Mouse (Mus musculus): ENCODE results near the gene Myzap.
"Not testable (repeated sequence)": the region's sequence is repeated elsewhere in the genome, so short reads cannot be mapped to it uniquely, and the experiment has no call there.

Myzap gene

GRCm38 (mm10) chr9:71591938-71592548, at the start of gene Myzap:
Gene Myzap, minus strand, starts transcription at chr9:71592360.
- DNase-seq (ENCODE audit: low spot score) = peak; percentile 83

DNA sequence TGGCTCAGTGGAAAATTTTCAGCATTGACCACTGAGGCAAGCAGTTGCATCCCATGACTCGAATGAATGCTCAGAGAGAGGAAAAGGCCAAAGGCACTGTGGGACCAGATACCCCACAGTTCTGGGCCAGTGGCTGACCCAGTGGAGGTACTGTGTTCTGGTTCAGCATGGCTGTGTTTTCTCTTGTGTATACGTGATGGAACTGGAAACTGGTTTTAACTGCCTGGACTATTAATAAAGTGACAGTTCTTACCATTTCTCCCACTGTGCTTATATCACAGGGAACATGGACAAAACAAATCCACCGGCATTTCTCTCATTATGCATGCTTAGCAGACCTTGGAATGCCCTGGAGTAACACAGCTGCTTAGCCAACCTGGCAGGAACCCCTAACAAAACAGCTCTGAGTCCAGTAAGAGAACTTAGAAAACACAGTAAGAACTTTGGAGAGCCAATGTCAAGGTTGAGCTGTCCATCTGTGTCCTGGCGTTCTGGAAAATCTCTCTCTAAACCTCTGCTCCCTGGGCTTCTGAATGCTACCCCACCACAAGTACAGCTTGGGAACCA, 48.3 kb upstream of the Myzap start:
- no peak for DNase-seq (ENCODE audit: low spot score)

DNA sequence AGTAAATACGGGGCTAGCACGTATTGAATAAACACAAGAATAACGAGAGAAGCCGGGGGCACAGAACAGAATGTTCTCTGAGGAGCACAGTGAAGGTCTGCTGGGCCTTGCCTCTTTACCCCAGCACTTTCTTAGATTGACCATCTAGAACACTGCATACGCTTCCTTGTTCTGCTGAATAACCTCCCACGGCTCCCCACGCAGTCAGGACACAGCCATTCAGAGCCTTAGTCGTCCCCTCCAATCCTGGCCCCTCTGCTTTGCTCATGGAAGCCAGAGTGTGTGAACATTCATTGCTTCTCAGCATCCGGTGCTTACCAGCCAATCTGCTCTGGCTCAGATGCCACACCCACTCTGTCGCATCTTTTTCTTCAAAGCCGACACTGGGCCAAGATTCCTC, 46.0 kb upstream of the Myzap start:
- DNase-seq (ENCODE audit: low spot score) = no peak

DNA sequence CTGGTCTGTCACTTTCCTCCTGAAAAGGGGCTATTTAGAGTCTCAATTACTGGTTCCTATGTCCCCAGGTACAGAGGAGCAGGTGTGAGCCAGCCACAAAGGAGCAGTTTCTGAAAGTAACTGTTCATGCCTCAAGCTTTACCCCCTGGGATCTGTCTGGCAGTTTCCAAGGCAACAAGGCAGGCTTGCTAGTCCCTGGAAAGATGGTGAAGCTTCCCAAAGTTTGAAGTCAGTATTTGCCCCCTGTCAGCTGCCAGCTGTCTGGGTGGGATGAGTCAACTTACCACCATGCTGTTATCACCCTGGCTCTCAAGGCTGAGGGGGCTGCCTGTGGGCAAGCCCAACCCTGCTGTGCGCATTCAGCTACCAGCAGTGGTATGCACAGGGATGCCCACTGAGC, 44.7 kb upstream of the Myzap start:
- DNase-seq (ENCODE audit: low spot score) = no peak

GRCm38 (mm10) chr9:71635627-71636026, 43.5 kb upstream of the Myzap start:
- DNase-seq (ENCODE audit: low spot score) = no peak

DNA sequence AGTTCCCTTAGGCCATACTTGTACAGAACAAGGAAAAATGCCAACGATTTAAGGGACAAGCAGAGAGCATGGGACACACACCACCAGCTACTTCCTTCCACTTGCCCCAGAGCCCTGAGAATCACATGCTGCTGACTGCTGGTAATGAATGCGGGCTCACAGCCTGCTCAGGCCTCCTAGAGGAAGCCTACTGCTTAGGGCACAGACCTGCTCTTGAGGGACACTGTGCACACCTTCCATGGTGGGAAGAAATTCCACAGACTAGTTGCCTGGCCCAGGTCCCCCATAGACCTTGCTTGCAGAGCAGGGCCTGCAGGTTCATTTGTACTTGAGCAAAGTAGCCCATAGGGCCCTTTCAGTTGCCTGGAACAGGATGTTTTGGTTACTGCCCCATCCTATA, 42.8 kb upstream of the Myzap start:
- DNase-seq (ENCODE audit: low spot score) = no peak

- no peak for DNase-seq (ENCODE audit: low spot score)
Observed at GRCm38 (mm10) chr9:71628921-71629320, 36.8 kb upstream of the Myzap start.

GRCm38 (mm10) chr9:71628286-71628685, 36.1 kb upstream of the Myzap start:
- DNase-seq (ENCODE audit: low spot score) = no peak

- DNase-seq (ENCODE audit: low spot score) = no peak
Observed at GRCm38 (mm10) chr9:71625961-71626360, 33.8 kb upstream of the Myzap start.

- DNase-seq (ENCODE audit: low spot score) = peak; percentile 74
Observed at GRCm38 (mm10) chr9:71624793-71625495, 32.8 kb upstream of the Myzap start.

DNA sequence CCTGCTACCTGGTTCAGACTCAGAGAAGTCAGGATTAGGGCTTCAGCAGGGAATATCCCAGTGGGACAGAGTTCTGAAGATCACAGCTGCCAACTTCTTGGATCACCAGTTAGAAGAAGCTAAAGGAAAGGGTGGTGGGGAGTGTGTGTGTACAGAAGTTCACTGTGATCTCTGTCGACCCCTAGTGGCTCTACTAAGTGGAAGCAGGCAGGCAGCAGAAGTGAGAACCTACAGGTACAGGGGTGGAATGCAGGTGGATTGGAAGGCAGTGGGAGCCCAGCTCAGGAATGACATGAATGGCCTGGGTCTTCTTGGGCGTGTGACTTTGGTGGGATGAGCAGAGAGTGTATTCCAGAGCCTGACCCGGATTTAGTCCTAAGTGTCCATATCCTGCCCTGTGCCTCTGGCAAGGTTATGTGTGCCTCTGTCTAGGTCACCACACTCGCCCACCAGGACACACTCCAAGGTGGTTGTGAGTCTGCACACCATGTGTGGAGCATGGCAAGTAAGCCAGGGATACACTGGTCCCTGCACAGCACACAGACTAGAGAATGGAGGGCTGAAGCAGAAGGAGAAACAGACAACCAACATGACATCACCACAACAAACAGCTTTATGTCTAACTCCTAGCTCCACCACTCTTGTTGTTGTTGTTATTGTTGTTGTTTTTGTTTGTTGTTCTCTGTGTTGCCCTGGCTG, 31.9 kb upstream of the Myzap start:
- peak; percentile 81 for DNase-seq (ENCODE audit: low spot score)

DNA sequence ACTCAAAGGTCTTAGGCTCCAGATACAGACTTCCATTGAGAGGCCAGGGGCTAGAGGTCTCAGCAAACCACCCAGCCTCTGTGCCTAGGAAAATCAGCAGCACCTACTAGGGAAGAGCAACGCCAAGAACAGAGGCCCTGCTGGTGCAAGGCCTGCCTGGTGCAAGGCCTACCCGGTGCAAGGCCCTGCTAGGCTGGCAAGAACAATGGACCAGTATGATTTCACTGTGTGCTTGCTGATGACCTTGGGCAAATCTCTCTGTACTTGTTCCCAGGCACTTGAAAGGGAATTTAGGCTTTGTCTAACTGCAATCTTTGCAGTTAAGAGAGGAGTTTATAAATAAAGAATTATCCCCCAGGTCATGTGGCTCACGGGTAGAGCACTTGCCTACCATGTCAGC, 30.4 kb upstream of the Myzap start:
- no peak for DNase-seq (ENCODE audit: low spot score)

DNA sequence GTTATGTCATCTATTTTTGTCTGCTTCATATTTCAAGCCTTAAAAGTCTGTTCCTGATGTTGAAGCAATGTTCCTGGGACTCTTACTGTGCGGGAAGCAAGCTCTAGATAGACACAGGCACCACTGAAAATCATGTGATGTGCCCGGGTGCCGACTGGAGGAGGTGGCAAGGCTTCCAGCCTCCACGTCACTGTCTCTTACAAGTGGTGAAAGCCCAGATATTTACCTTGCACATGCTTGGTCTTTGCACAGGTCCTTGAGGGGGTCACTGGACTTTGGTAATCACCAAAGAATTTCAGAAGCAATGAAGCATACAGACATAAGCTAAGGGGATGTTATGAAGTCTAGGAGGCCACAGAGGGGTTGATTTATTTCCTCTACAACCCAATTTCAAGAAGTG, 29.8 kb upstream of the Myzap start:
- DNase-seq (ENCODE audit: low spot score) = no peak

DNA sequence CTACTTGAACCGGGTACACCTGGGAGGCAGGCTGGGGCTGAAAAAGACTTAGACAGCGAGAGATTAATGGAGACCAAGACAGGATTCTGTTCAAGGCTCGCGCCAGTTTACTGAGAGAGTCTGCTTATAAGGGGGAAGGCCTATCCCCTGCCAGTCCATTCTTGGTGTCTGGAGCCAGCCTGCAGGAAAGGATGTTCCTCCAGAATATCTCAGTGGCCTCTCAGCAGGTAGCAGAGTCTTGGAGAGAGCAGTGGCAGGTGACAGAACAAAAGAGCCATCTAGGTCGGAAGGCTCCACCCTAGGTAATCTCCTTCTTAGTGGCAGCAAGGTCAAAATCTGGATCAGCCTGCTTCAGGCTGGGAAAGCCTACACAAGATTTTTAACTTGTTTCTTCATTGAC, 28.0 kb upstream of the Myzap start:
- DNase-seq (ENCODE audit: low spot score) = not testable (repeated sequence)

DNA sequence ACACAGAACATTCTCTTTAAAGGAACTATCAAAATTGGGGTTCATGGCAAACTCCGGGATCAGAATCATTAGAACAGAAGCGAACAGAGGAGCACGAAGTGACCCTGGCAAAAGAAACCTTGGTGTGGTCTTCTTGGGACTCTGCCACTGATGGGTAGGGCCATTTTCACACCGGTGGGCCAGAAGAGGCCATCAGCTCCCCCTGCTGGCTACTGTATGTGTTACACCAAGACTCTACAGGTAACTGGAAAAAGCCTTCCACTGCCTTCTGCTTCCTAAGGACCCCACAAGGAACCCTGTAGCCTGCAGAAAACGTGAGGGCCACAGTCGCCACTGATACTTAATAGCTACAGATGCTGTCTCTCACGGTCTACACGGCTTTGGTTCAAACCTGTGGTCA, 25.2 kb upstream of the Myzap start:
- DNase-seq (ENCODE audit: low spot score) = peak; percentile 70

DNA sequence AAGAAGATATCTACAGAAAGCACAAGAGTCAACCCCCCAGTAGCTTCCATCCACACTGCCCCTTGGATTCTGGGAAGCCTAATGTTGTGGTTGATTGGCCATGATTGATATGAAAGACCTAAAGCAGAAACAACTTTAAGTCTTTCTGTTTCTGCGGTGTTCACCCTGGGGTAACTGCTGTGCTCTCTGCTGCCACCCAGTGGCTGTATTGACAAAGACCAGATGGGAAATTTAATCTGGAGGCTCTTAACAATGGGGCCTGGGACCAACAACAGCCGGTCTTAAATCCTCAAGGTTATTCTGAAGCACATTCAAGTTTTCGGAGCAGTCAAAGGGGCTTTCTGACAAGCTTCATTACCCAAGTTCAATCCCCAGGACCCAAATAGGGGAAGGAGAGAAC, 24.0 kb upstream of the Myzap start:
- DNase-seq (ENCODE audit: low spot score) = peak; percentile 87

GRCm38 (mm10) chr9:71614643-71615042, 22.5 kb upstream of the Myzap start:
- DNase-seq (ENCODE audit: low spot score) = peak; percentile 51

DNA sequence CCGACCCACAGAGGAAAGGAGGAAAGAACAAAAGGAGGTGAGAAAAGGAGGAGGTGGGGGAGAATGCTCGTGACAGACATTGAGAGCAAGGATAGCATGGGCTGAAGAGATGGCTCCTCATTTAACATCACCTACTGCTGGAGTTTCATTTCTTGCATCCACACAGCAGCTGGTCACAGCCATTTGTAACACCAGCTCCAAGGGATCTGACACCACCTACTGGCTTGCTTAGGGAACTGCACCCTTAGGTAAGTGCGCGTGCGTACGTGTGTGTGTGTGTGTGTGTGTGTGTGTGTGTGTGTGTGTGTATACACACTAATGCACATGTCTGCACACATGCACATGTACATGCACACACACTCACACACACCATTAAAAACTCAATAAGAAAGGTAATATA, 20.8 kb upstream of the Myzap start:
- peak; percentile 25 for DNase-seq (ENCODE audit: low spot score)

DNA sequence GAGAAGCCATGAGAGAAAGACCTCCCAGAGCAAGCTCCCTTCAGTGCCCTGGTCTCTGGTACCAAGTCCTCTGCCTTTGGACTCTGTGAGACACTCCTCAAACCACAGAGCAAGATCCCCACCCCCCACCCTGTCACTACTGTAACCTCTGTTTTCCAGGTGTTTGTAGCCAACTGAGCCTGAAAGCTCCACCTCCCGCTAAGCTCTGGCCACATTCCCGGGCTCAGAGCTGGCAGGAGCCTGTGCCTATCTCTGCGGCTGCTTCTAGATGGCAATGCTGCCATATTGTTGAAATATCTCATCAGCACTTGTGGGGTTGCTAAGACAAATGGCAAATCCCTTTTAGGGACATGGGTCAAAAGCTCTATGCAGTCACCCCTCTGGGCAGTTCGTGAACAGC, 19.7 kb upstream of the Myzap start:
- DNase-seq (ENCODE audit: low spot score) = no peak

GRCm38 (mm10) chr9:71609010-71609409, 16.9 kb upstream of the Myzap start:
- no peak for DNase-seq (ENCODE audit: low spot score)

GRCm38 (mm10) chr9:71606296-71607057, 14.3 kb upstream of the Myzap start:
- DNase-seq (ENCODE audit: low spot score) = no peak

DNA sequence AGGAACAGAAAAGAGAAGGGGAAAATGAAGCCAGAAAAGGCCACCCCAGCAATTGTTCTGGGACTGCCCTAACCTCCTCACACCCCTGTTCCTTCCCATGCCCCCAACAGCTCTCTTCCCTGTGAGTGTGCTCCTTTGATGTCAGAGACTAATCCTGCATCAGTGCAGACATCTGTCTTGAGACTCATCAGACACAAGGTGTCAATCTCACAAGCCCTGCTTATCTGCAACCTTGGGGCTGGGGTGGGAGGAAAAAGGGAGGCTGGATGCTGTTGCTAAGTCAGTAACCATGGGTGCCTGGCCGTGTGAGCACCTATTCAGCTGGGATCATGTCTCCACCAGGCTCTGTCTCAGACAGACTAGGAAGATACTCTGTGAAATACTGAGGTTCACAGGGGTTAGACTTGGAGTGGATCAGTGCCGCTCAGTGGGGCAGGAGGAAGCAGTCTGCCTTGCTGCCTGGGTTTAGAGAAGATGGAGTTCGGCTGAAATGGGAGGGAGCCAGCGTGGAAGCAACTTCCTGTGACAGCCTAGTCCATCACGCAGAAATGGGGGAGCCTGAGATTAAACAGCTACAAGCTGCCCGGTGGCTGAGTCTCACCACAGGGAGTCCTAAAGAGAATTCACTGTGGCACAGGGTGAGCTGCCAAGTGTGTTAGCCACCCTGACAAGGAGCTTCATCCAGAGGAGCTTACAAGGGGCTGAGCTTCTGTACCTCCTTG, 12.9 kb upstream of the Myzap start:
- DNase-seq (ENCODE audit: low spot score) = no peak

Measured in retina, embryonic 14.5 days (tissue).